Mouse (Mus musculus) forebrain, embryonic 15.5 days (tissue): ENCODE measurements around the gene Kndc1. TPM values are rescaled to one million over a fixed set of nuclear protein-coding genes. Genes with fewer than 3 reads are reported as not detected.
A peak's percentile ranks its signal among the peaks of the same experiment; 100 is the strongest.

Experiments used
- ATAC-seq: fragments of 200-750 bp; cut with Nextera tagmentation; replicated peaks from 2 replicates; pipeline ENCODE4 v1.8.0; 2017; ENCODE audit warnings: mild to moderate bottlenecking, moderate TSS enrichment, moderate library complexity
- H3K27ac ChIP-seq: fragments of 300-500 bp; sonication (generic); replicated peaks from 2 replicates; pipeline ENCODE4 v1.5.1; 2015; ENCODE audit warnings: mild to moderate bottlenecking, inconsistent platforms
- H3K27me3 ChIP-seq: fragments of 300-500 bp; sonication (generic); 2 replicates; pipeline ENCODE4 v1.6.1; 2015; ENCODE audit warnings: inconsistent platforms
- H3K36me3 ChIP-seq: fragments of 300-500 bp; sonication (generic); 2 replicates; pipeline ENCODE4 v1.6.1; 2015; ENCODE audit warnings: mild to moderate bottlenecking, inconsistent platforms
- H3K4me1 ChIP-seq: fragments of 300-500 bp; sonication (generic); 2 replicates; pipeline ENCODE4 v1.6.1; 2015; ENCODE audit warnings: inconsistent platforms
- H3K4me2 ChIP-seq: fragments of 300-500 bp; sonication (generic); replicated peaks from 2 replicates; pipeline ENCODE4 v1.6.1; 2015; ENCODE audit warnings: mild to moderate bottlenecking, inconsistent platforms
- H3K4me3 ChIP-seq: fragments of 300-500 bp; sonication (generic); 2 replicates; pipeline ENCODE4 v1.5.1; 2015; ENCODE audit warnings: mild to moderate bottlenecking, inconsistent platforms
- H3K9ac ChIP-seq: fragments of 300-500 bp; sonication (generic); replicated peaks from 2 replicates; pipeline ENCODE4 v1.6.1; 2015; ENCODE audit warnings: mild to moderate bottlenecking, inconsistent platforms
- H3K9me3 ChIP-seq: fragments of 300-500 bp; sonication (generic); 2 replicates; pipeline ENCODE4 v1.6.1; 2016; ENCODE audit warnings: inconsistent platforms
- WGBS: fragments of 180-500 bp; shearing (Covaris S2); methylation state at CpG from one replicate; pipeline ENCODE4 v1.1.7; 2015; ENCODE audit warnings: mixed read lengths; 5-methylcytosine and 5-hydroxymethylcytosine counted together
- polyA plus RNA-seq: library from polyadenylated mRNA; unstranded; fragments of >200 nt; fragmentation: Nextera tagmentation; extraction: Ambion mirVana; gene quantifications from 2 replicates; pipeline ENCODE4 v1.2.1, GENCODE M21; 2015

Gene Kndc1
- polyA plus RNA-seq, 1 experiment from 2014 or later = 5.1 TPM

DNA sequence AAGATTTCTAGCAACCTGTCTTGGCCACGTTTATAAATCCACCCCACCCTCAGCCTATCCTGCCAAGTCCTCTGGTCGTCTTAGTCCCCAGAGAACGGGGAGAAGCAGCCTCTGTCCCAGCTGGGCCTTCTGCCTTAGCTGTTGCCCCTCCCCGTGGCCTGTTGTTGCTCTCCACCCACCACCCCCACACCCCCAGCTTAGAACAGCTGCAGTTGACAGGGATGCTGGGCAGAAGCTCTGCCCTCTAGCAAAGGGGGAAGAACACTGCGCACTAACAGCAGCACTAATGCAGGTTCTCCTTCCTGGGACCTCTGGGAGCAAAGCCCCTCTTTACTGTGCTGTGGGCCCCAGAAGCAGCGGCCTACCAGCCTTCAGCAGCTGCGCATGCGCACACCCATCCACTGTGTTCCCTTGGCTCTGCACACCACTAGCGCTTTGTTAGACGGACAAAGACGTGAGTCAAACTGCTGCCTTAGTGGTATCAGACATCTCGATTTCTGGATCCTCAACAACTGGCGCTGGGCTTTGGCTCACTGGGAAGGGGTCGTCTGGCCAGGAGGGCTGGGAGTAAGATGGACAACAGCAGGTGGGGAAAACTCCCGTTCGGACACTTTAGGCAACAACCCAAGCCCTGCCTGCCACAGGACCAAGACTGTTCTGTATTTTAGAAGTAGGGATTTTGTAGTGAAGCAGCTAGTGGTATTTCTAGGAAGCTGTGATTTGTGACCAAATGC is 46.1 kb downstream of the Kndc1 start:
- ATAC-seq = no peak
- Histone ChIP-seq H3K4me1 (peaks cover 13% of the 10 kb centered on the region), H3K4me2 (no peak overlapping the region), H3K9me3 (no peaks in the 10 kb centered on the region), H3K9ac (no peak overlapping the region), H3K27ac (no peak overlapping the region), H3K36me3 (no peaks in the 10 kb centered on the region), H3K27me3 (peaks cover 44% of the 10 kb centered on the region), H3K4me3 (no peak overlapping the region)
- WGBS = 66% methylated on average over 16 of the region's 16 CpGs

DNA sequence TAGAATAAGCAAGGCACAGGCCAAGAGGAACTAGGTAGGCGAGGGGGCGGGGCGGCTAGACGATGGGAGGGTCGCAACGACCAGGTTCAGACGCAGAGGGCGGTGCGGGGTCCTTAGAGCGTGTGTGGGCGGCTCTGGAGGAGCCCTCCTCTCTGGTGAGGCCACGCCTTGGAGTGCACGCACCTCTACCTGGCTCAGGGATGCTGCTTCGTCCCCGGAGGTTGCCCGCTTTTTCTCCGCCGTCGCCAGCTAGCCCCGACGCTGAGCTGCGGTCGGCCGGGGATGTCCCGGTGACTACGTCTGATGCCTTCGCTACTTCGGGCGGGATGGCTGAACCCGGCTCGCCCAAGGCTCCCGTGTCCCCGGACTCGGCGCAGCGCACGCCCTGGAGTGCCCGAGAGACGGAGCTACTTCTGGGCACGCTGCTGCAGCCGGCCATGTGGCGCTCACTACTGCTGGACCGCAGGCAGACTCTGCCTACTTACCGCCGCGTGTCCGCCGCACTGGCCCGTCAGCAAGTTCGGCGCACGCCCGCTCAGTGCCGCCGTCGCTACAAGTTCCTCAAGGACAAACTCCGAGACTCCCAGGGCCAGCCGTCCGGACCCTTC is 49.3 kb downstream of the Kndc1 start, which contains the start of gene Utf1:
TSS of gene Utf1 (plus strand) at position 116 of the 608 bp plus-strand sequence.
- ATAC-seq = peak; percentile 46; the same call in 1 of the 2 replicates
- under 1% methylated on average over 58 of the region's 59 CpGs for WGBS

DNA sequence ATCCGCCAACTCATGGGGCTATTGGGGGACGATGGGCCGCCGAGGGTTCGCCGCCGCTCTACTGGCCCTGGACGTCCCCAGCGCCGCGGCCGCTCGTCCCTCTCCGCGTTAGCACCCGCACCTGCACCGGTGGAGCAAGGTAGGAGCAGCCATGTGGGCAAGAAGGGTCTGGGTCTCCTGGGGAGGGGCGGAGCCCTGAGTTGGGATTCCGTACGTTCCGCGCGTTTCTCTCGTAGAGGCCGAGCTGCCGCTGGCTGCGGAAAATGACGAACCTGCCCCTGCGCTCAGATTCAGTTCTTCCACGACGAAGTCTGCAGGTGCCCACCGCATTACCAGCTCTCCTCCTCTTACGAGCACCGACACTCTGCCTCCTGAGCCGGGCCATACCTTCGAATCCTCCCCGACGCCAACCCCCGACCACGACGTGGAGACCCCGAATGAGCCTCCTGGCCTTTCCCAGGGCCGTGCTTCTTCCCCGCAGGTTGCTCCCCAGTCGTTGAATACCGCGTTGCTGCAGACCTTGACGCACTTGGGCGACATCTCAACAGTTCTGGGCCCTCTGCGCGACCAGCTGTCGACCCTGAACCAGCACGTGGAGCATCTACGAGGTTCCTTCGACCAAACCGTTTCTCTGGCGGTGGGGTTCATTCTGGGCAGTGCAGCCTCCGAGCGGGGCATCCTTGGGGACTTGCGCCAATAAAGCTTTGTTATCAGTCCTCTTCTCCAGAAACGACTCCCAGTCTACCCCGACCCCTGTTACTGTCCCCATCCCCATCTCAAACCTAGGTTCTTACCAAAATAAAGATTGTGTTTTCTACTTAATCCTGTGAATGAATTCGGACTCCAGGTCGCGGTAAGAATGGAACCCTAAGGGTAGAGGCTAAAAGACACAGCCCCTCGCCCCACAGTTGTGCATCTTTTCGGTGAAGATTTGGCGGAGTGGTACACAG is 50.1 kb downstream of the Kndc1 start:
- Histone ChIP-seq H3K4me3 (peak overlapping the region; percentile 34), H3K4me1 (peaks cover 13% of the 10 kb centered on the region), H3K36me3 (no peaks in the 10 kb centered on the region), H3K9me3 (no peaks in the 10 kb centered on the region), H3K27me3 (peaks cover 72% of the 10 kb centered on the region), H3K9ac (0 out of 2 replicates have a peak overlapping the region, but pooled peaks have one; percentile 10), H3K27ac (no peak overlapping the region), H3K4me2 (peak overlapping the region; percentile 52)
- 3% methylated on average over 68 of the region's 68 CpGs for WGBS
- ATAC-seq = no peak

More for the DNA sequence above, 49.3 kb downstream of the Kndc1 start, which contains the start of gene Utf1:
- H3K9me3 ChIP-seq = no peaks in the 10 kb centered on the region
- peak within 1 kb of the TSS; percentile 52 for H3K4me2 ChIP-seq
- no peaks in the 10 kb centered on the region for H3K36me3 ChIP-seq
- H3K4me3 ChIP-seq = peak within 1 kb of the TSS; percentile 34
- peaks cover 13% of the 10 kb centered on the region for H3K4me1 ChIP-seq
- no peak within 1 kb of the TSS for H3K27ac ChIP-seq
- peaks cover 69% of the 10 kb centered on the region for H3K27me3 ChIP-seq
- 0 out of 2 replicates have a peak within 1 kb of the TSS, but pooled peaks have one; percentile 10 for H3K9ac ChIP-seq

DNA sequence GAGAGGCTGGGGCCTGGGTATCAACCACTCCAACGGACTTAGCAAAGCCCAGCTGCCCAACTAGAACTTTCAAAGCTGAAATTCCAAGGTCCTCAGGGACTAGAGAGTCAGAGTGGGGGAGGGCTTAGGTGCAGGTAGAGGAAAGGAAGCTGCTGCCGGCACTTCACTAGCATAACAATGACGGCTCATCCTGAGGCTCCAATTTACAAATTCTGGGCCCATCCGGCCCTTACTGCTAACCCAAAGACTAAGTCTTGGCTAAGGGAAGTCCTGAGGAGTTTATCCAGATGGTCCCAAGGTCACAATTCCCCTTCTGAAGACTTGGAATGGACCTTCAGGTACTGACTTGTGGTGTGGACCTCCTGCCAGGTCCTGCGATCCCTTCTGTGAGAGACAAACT is 51.0 kb downstream of the Kndc1 start:
- WGBS = 13% methylated on average over 5 of the region's 5 CpGs
- no peak for ATAC-seq

DNA sequence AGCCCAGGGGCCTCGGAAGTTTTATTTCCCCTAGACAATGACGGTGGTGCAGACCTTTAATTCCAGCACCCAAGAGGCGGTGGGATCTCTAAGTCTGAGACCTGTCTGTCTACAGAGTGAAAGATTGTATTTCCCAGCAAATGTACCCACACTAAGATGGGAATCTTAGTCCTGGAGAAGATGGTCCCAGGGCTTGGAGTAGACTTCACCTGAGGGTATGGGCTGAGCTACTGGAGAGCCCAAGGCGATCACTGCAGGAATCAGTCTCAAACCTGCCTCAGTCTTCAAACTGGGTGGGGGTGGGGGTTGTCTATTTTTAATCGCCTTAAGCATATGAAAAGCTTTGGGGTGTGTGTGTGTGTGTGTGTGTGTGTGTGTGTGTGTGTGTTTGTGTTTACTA is 51.5 kb downstream of the Kndc1 start:
- no peak for ATAC-seq
- H3K4me3 ChIP-seq = no peak overlapping the region
- no peak overlapping the region for H3K27ac ChIP-seq
- no peak overlapping the region for H3K4me2 ChIP-seq
- peaks cover 76% of the 10 kb centered on the region for H3K27me3 ChIP-seq
- H3K9ac ChIP-seq = no peak overlapping the region
- no peaks in the 10 kb centered on the region for H3K9me3 ChIP-seq
- no peaks in the 10 kb centered on the region for H3K36me3 ChIP-seq
- 33% methylated on average over 5 of the region's 5 CpGs for WGBS
- peaks cover 25% of the 10 kb centered on the region for H3K4me1 ChIP-seq

More for the DNA sequence above, 51.0 kb downstream of the Kndc1 start:
- H3K4me3 ChIP-seq = no peak overlapping the region
- no peak overlapping the region for H3K4me2 ChIP-seq
- H3K9ac ChIP-seq = no peak overlapping the region
- H3K4me1 ChIP-seq = peaks cover 20% of the 10 kb centered on the region
- H3K27ac ChIP-seq = no peak overlapping the region
- no peaks in the 10 kb centered on the region for H3K9me3 ChIP-seq
- H3K36me3 ChIP-seq = no peaks in the 10 kb centered on the region
- H3K27me3 ChIP-seq = peaks cover 73% of the 10 kb centered on the region

DNA sequence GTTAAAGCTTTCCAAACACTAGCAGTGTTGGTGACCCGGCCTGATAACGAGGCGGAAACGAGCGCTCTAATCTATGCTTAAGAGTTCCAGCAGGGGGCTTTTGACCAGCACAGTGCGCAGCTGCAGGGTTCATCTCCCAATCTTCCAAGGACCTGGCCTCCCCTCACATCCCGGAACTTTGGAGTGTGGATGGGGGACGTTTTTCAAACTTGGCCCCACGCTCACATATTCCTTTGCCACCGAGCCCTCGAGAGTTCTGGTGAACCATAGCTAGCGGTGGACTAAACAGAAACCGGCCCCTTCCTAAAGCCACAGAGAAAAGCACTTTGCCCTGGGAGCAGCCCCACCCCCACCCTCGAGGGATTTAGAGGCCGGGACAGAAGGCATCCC is 55.4 kb downstream of the Kndc1 start:
- Histone ChIP-seq H3K27ac (no peak overlapping the region), H3K4me3 (peak overlapping the region; percentile 41), H3K9ac (peak overlapping the region; percentile 18), H3K4me1 (peaks cover 14% of the 10 kb centered on the region), H3K9me3 (no peaks in the 10 kb centered on the region), H3K4me2 (peak overlapping the region; percentile 65), H3K36me3 (no peaks in the 10 kb centered on the region), H3K27me3 (peaks cover 45% of the 10 kb centered on the region)
- WGBS = under 1% methylated on average over 15 of the region's 15 CpGs
- no peak; the same call in 1 of the 2 replicates for ATAC-seq

DNA sequence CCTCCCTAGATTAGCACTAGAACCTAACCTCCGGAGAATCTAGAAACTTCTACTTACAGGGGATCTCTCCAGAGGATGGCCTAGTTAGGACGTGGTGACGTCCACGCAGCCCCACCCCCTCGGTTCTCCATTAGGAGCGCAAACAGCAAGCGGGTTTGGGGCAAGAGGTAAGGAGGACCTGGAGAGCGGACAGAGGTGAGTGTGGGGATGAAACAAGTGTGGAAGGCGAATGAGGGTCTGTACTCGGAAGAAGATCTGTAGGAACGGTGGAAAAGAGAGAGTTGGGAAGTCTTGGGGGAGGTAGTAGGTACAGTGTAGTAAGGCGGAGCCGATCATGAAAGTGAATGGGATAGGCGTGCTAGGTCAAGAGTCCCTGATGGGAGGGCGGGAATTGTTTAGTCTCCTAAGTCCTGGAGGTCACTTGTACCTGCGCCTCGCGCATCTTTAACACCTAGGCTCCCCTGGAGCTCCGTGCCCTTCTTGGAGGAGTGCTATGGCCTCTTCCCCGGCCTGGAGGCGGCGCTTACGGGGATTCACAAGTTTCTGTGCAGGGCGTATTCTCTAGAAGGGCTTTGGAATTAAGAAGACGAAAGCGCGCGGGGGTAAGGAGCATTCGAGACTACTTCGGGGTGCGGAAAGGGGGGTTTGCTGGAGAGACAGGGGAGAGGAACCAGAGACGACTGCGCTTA is 55.9 kb downstream of the Kndc1 start:
- Histone ChIP-seq H3K27me3 (peaks cover 40% of the 10 kb centered on the region), H3K9me3 (no peaks in the 10 kb centered on the region)

DNA sequence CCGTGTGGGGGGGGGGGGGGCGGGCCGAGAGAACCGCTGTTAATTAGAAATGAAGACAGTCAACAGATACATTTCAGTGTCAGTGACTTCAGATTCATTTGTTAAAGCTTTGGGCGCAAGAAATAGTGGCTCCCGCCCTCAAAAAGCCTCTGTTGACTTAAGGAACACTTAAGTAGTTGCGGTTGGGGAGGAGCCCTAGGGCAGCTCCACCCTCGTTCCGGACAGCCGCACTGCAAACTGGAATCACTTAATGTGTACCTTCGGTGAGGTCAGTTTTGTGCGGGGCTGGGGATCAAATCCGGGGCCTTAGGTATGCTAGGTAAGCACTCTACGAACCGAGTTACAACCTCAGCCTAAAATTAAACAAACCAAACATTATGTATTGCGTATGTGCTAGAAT is 56.6 kb downstream of the Kndc1 start:
- Histone ChIP-seq H3K27ac (no peak overlapping the region), H3K27me3 (peaks cover 33% of the 10 kb centered on the region), H3K9ac (no peak overlapping the region), H3K4me3 (peak overlapping the region; percentile 41), H3K4me2 (peak overlapping the region; percentile 65), H3K36me3 (no peaks in the 10 kb centered on the region), H3K9me3 (no peaks in the 10 kb centered on the region), H3K4me1 (peaks cover 14% of the 10 kb centered on the region)
- ATAC-seq = no peak
- 9% methylated on average over 16 of the region's 16 CpGs for WGBS

More for the DNA sequence above, 55.9 kb downstream of the Kndc1 start:
- peaks cover 14% of the 10 kb centered on the region for H3K4me1 ChIP-seq
- no peak overlapping the region for H3K27ac ChIP-seq
- H3K36me3 ChIP-seq = no peaks in the 10 kb centered on the region
- WGBS = under 1% methylated on average over 33 of the region's 33 CpGs
- H3K4me3 ChIP-seq = peak overlapping the region; percentile 41
- H3K9ac ChIP-seq = peak overlapping the region; percentile 18
- peak overlapping the region; percentile 65 for H3K4me2 ChIP-seq
- ATAC-seq = peak; percentile 57

DNA sequence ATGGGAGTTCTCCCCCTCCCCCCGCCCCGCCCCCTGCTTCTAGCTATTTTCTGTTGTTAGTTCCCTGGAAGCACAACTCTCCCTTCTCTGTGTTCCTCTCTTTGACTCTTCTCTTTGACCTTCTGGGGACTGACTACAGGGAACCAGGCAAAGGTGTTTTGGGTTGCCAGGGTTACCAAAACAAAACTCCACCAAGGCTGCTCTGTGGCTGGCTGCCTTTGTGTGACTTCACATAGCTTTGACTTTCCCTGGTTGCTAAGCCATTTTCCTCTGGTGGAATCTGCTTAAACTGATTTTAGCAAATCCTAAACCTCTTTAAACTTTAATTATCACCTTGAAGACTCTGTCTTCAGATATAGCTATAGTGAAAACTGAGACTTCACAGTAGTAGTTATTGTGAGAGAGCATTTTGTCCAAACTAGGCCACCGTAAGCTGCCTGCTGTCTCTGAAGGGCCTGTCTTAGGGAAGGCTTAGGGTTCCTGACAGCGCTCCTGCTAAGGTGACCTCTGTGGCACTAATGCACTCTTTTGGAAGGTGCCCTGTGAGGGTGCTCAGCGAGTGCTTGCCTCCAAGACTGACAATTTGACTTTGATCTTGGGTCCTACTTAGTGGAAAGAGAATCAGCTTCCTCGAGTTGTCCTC is 57.6 kb downstream of the Kndc1 start:
- no peak for ATAC-seq
- H3K4me3 ChIP-seq = no peak overlapping the region
- H3K27ac ChIP-seq = no peak overlapping the region
- peaks cover 14% of the 10 kb centered on the region for H3K4me1 ChIP-seq
- H3K36me3 ChIP-seq = no peaks in the 10 kb centered on the region
- H3K4me2 ChIP-seq = no peak overlapping the region
- H3K9ac ChIP-seq = no peak overlapping the region
- no peaks in the 10 kb centered on the region for H3K9me3 ChIP-seq
- H3K27me3 ChIP-seq = peaks cover 26% of the 10 kb centered on the region; the same call in 1 of the 2 replicates
- WGBS = 56% methylated on average over 6 of the region's 6 CpGs

DNA sequence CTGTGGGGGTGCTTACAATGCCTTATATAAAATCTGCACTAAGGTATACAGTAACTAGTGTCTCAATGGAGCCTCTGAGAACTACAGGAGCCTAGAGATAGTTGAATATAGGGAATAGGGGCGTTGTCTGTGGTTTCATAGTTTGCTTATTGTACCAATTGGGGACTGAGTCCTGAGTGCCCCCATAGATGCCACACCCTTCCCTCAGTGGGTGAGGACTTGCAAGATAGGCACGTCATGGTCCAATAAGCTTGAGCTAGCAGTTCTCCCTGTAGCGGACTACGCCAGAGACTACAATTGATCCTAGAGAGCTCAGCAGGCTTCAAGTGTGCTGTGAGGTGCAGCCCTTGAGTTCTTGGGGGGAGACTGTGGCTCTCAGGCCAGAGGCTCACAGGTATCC is 61.0 kb downstream of the Kndc1 start:
- no peak overlapping the region for H3K9ac ChIP-seq
- H3K9me3 ChIP-seq = no peaks in the 10 kb centered on the region
- no peaks in the 10 kb centered on the region for H3K36me3 ChIP-seq
- H3K27me3 ChIP-seq = 0 out of 2 replicates have a peak, but pooled peaks cover 5% of the 10 kb centered on the region
- ATAC-seq = no peak
- H3K4me2 ChIP-seq = no peak overlapping the region
- H3K4me1 ChIP-seq = peaks cover 16% of the 10 kb centered on the region
- no peak overlapping the region for H3K4me3 ChIP-seq
- 88% methylated on average over 4 of the region's 4 CpGs for WGBS
- H3K27ac ChIP-seq = no peak overlapping the region

DNA sequence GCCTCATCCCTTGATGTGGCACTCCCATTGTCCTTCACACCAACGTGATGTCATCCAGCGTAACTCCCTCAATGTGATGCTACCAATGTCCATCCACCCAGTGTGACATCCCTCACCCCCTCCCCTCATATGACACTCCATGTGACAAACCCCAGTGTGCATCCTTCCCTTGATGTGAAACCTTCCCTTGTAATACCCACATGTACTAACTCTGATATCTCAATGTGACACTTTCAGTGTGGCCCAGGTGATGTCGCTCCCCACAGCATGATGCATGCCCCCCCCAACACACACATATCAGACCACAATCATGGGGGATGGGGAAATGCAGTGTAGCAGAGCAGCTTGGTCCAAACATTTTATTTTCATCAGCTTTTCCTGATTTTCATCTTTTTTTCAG is 62.2 kb downstream of the Kndc1 start:
- ATAC-seq = no peak
- 84% methylated on average over 3 of the region's 3 CpGs for WGBS
- Histone ChIP-seq H3K27ac (no peak overlapping the region), H3K4me3 (no peak overlapping the region), H3K9me3 (no peaks in the 10 kb centered on the region), H3K4me2 (no peak overlapping the region), H3K27me3 (0 out of 2 replicates have a peak, but pooled peaks cover 1% of the 10 kb centered on the region), H3K4me1 (peaks cover 8% of the 10 kb centered on the region), H3K9ac (no peak overlapping the region), H3K36me3 (no peaks in the 10 kb centered on the region)
